Mouse (Mus musculus) spleen, adult 2 months (tissue): ENCODE results near the gene A530064D06Rik. TPM values are rescaled to one million over a fixed set of nuclear protein-coding genes. Genes with fewer than 3 reads are reported as not detected.

Experiments
- DNase-seq, 2 experiments: peaks; one replicate each; pipeline versions ENCODE4 v3.0.0 to v3.0.0-alpha.2; 2012 to 2021; ENCODE audit warnings: low spot score in 2 of 2, low read depth in 1 of 2
- H3K27ac ChIP-seq: fragments of 200-500 bp; 2 replicates; pipeline ENCODE4 v1.5.1; 2012; ENCODE audit warnings: low read length, inconsistent platforms; ENCODE audit not compliant: insufficient read depth
- H3K27me3 ChIP-seq: fragments of 200-500 bp; 2 replicates; pipeline ENCODE4 v1.6.1; 2012; ENCODE audit warnings: mild to moderate bottlenecking, moderate library complexity, low read length, inconsistent platforms; ENCODE audit not compliant: control insufficient read depth, insufficient read depth
- H3K36me3 ChIP-seq: fragments of 200-500 bp; 2 replicates; pipeline ENCODE4 v1.6.1; 2012; ENCODE audit warnings: mild to moderate bottlenecking, low read length, inconsistent platforms; ENCODE audit not compliant: control insufficient read depth, insufficient read depth
- H3K4me1 ChIP-seq: fragments of 200-500 bp; 2 replicates; pipeline ENCODE4 v1.6.1; 2011; ENCODE audit warnings: inconsistent platforms; ENCODE audit not compliant: control insufficient read depth, insufficient read depth, insufficient read length
- H3K4me3 ChIP-seq: fragments of 200-500 bp; 2 replicates; pipeline ENCODE4 v1.5.1; 2011; ENCODE audit warnings: mild to moderate bottlenecking, inconsistent platforms; ENCODE audit not compliant: insufficient read depth, insufficient read length; ENCODE audit errors: extremely low read depth
- CTCF ChIP-seq: fragments of 200-500 bp; IDR thresholded peaks from 2 replicates; pipeline ENCODE4 v1.5.1; 2011; ENCODE audit warnings: mild to moderate bottlenecking, inconsistent platforms; ENCODE audit not compliant: insufficient read depth, insufficient read length, insufficient replicate concordance; ENCODE audit errors: extremely low read depth
- POLR2A ChIP-seq: fragments of 200-500 bp; IDR thresholded peaks from 2 replicates; pipeline ENCODE4 v1.6.1; 2011; ENCODE audit warnings: low read depth, low read length, inconsistent platforms
- WGBS: fragments of 180-500 bp; shearing (Covaris S2); methylation state at CpG from one replicate; pipeline ENCODE4 v1.1.7; 2018; 5-methylcytosine and 5-hydroxymethylcytosine counted together
- polyA plus RNA-seq: library from polyadenylated mRNA; depleted of rRNA; stranded (reverse); fragments of >200 nt; gene quantifications from 2 replicates; pipeline ENCODE4 v1.2.3, GENCODE M21; 2012

The A530064D06Rik gene
- polyA plus RNA-seq, 1 experiment = 1.5 TPM

- TF ChIP-seq CTCF = no peak
- TF ChIP-seq POLR2A = no peak
- no peaks in the 10 kb centered on the region for H3K4me1 ChIP-seq
- DNase-seq = no peak
- no peak overlapping the region for H3K27ac ChIP-seq
- H3K27me3 ChIP-seq = no peaks in the 10 kb centered on the region
- 65% methylated on average over 1 of the region's 1 CpGs for WGBS
- no peak overlapping the region for H3K4me3 ChIP-seq
- H3K36me3 ChIP-seq = no peaks in the 10 kb centered on the region
These were observed 9.5 kb downstream of the A530064D06Rik start for GRCm38 (mm10) chr17:48157382-48158076.

GRCm38 (mm10) chr17:48146120-48146519, 21.0 kb downstream of the A530064D06Rik start, which contains the start of gene 9830107B12Rik:
Gene 9830107B12Rik, minus strand, starts transcription at chr17:48146268.
- no peaks in the 10 kb centered on the region for H3K4me1 ChIP-seq
- H3K4me3 ChIP-seq = no peak within 1 kb of the TSS
- no peaks in the 10 kb centered on the region for H3K27me3 ChIP-seq
- H3K27ac ChIP-seq = no peak within 1 kb of the TSS
- WGBS = 81% methylated on average over 3 of the region's 3 CpGs
- TF ChIP-seq CTCF (no peak), POLR2A (no peak)
- no peak for DNase-seq
- H3K36me3 ChIP-seq = no peaks in the 10 kb centered on the region

- Histone ChIP-seq H3K4me3 (no peak overlapping the region), H3K27ac (no peak overlapping the region), H3K4me1 (no peaks in the 10 kb centered on the region), H3K36me3 (no peaks in the 10 kb centered on the region), H3K27me3 (no peaks in the 10 kb centered on the region)
- no peak for TF ChIP-seq POLR2A
- no peak for TF ChIP-seq CTCF
- no peak for DNase-seq
- 90% methylated on average over 2 of the region's 2 CpGs for WGBS
These were observed 34.3 kb downstream of the A530064D06Rik start for GRCm38 (mm10) chr17:48132810-48133209.

GRCm38 (mm10) chr17:48120456-48120855, 46.6 kb downstream of the A530064D06Rik start:
- Histone ChIP-seq H3K4me1 (peaks cover 18% of the 10 kb centered on the region; the same call in 1 of the 2 replicates), H3K36me3 (no peaks in the 10 kb centered on the region), H3K27me3 (no peaks in the 10 kb centered on the region), H3K27ac (no peak overlapping the region), H3K4me3 (no peak overlapping the region)
- 93% methylated on average over 20 of the region's 20 CpGs for WGBS
- no peak for TF ChIP-seq POLR2A
- DNase-seq = no peak

- Histone ChIP-seq H3K4me1 (peaks cover 18% of the 10 kb centered on the region; the same call in 1 of the 2 replicates), H3K4me3 (no peak overlapping the region), H3K36me3 (no peaks in the 10 kb centered on the region), H3K27me3 (no peaks in the 10 kb centered on the region), H3K27ac (no peak overlapping the region)
- DNase-seq = peak; percentile 44 to 80
- WGBS = 11% methylated on average over 3 of the region's 3 CpGs
- TF ChIP-seq POLR2A (no peak), CTCF (peak; percentile 82; the same call in 1 of the 2 replicates)
These were observed 47.4 kb downstream of the A530064D06Rik start for GRCm38 (mm10) chr17:48119656-48120055.

GRCm38 (mm10) chr17:48118570-48118969, 48.5 kb downstream of the A530064D06Rik start:
- Histone ChIP-seq H3K27me3 (no peaks in the 10 kb centered on the region), H3K36me3 (no peaks in the 10 kb centered on the region), H3K4me1 (peaks cover 18% of the 10 kb centered on the region; the same call in 1 of the 2 replicates), H3K4me3 (no peak overlapping the region), H3K27ac (no peak overlapping the region)
- DNase-seq = peak; percentile 34 to 45
- no peak for TF ChIP-seq CTCF
- TF ChIP-seq POLR2A = no peak
- WGBS = 0% methylated on average over 1 of the region's 1 CpGs

- peaks cover 23% of the 10 kb centered on the region; the same call in 1 of the 2 replicates for H3K4me1 ChIP-seq
- H3K27ac ChIP-seq = no peak overlapping the region
- 57% methylated on average over 8 of the region's 8 CpGs for WGBS
- peak in 1 of 2 experiments; percentile 36 for DNase-seq
- no peaks in the 10 kb centered on the region for H3K27me3 ChIP-seq
- no peaks in the 10 kb centered on the region for H3K36me3 ChIP-seq
- TF ChIP-seq CTCF (peak; percentile 47; the same call in 1 of the 2 replicates), POLR2A (no peak)
- no peak overlapping the region for H3K4me3 ChIP-seq
These were observed 56.4 kb downstream of the A530064D06Rik start for GRCm38 (mm10) chr17:48110547-48111287.
